Mouse (Mus musculus): ENCODE results near the gene Zfp644.

The Zfp644 gene

GRCm38 (mm10) chr5:106589670-106590069 lies 107.4 kb downstream of the Zfp644 start:
- 93% methylated on average over 11 of the region's 11 CpGs for WGBS

GRCm38 (mm10) chr5:106589006-106589405 lies 108.1 kb downstream of the Zfp644 start:
- WGBS = 86% methylated on average over 9 of the region's 9 CpGs

- WGBS = 90% methylated on average over 7 of the region's 7 CpGs
Measured at GRCm38 (mm10) chr5:106580943-106581342, 116.1 kb downstream of the Zfp644 start.

- 79% methylated on average over 9 of the region's 9 CpGs for WGBS
Measured at GRCm38 (mm10) chr5:106577237-106577888, 119.7 kb downstream of the Zfp644 start.

GRCm38 (mm10) chr5:106575098-106575497 lies 122.0 kb downstream of the Zfp644 start:
- WGBS = 36% methylated on average over 4 of the region's 4 CpGs

- 1% methylated on average over 45 of the region's 45 CpGs for WGBS
Measured at GRCm38 (mm10) chr5:106574560-106574946, 122.5 kb downstream of the Zfp644 start.

GRCm38 (mm10) chr5:106573742-106574559 lies 123.1 kb downstream of the Zfp644 start:
- 6% methylated on average over 54 of the region's 55 CpGs for WGBS

Data from cerebral cortex, adult 2 months (tissue).